9 mouse cellular contexts compared by ENCODE assay signal in the genomic region with DNA sequence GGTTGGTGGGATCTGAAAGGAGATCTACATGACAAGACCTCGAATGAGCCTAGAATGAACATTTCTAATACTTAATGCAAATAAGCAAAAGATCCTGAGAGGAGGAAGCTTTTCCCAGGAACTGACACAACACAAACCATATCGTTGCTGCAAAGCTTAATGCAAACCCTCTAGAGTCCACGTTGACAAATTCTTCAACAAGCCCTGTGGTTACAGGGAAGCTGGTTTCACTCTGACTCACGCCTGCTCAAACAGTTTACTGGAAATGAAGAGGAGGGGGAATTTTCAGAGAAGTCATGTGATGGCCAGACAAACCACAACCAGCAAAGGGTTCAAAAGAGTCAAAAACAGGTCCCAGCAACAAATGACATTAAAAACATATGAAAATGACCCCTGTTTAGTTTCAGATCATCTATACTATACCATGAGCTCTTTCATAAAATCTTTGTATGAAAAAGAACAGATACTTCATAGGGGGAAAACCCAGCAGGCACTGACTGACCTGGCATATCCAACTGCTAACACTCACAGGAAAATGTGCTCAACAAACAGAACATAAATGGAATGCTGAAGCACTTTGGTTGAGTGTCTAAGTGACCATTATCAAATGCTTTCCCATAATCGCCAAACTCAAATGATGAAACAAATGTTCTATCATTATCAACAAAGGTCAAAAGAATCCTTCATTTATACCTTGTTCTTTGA. TPM values are rescaled to one million over a fixed set of nuclear protein-coding genes. Genes with fewer than 3 reads are reported as not detected.
DNase-seq lines count a peak whose midpoint lies in the region; ATAC-seq lines count a peak whose summit lies in the region.
"Had no signal": no experiment of that assay in that cellular context is flagged by ENCODE, and none has a peak within 500 bp of the region (broad histone marks: within the 10 kb centered on the region; RNA-seq: fewer than 3 reads in every experiment).

No protein-coding gene starts in this region.

- no peaks in the 10 kb centered on the region for H3K27me3 ChIP-seq in intestine, embryonic 16.5 days (replicated peaks; ENCODE audit: control insufficient read depth, insufficient read depth, low read length)
- no peaks in the 10 kb centered on the region for H3K27me3 ChIP-seq in intestine, embryonic 15.5 days (replicated peaks)
- no peaks in the 10 kb centered on the region for H3K27me3 ChIP-seq in heart, embryonic 15.5 days
- H3K27me3 ChIP-seq in forebrain, embryonic 13.5 days = no peaks in the 10 kb centered on the region

- no peak for ATAC-seq in intestine, embryonic 16.5 days
- no peak for ATAC-seq in intestine, embryonic 15.5 days
- peak; percentile 83 for ATAC-seq in CD4-positive, CD25-positive, alpha-beta regulatory T cell, adult 4 months
- ATAC-seq in heart, embryonic 15.5 days (replicated peaks; ENCODE audit: insufficient number of reproducible peaks, insufficient read depth, low FRiP score, low read depth) = no peak
- peak; percentile 90 for ATAC-seq in megakaryocyte, adult 5-6 weeks (ENCODE audit: poor library complexity, severe bottlenecking)
- no peak for ATAC-seq in forebrain, embryonic 13.5 days

- 67% methylated on average over 5 of the region's 5 CpGs for WGBS in intestine, embryonic 16.5 days
- WGBS in intestine, embryonic 15.5 days = 47% methylated on average over 5 of the region's 5 CpGs
- 47% methylated on average over 5 of the region's 5 CpGs for WGBS in heart, embryonic 15.5 days
- WGBS in forebrain, embryonic 13.5 days = 82% methylated on average over 5 of the region's 5 CpGs

- H3K4me3 ChIP-seq in intestine, embryonic 16.5 days (ENCODE audit: low read length) = no peak overlapping the region
- no peak overlapping the region for H3K4me3 ChIP-seq in intestine, embryonic 15.5 days (replicated peaks)
- no peak overlapping the region for H3K4me3 ChIP-seq in heart, embryonic 15.5 days
- no peak overlapping the region for H3K4me3 ChIP-seq in forebrain, embryonic 13.5 days

- no peaks in the 10 kb centered on the region for H3K9me3 ChIP-seq in intestine, embryonic 16.5 days (ENCODE audit: control insufficient read depth, low read length)
- H3K9me3 ChIP-seq in intestine, embryonic 15.5 days = no peaks in the 10 kb centered on the region
- no peaks in the 10 kb centered on the region for H3K9me3 ChIP-seq in heart, embryonic 15.5 days (replicated peaks)
- H3K9me3 ChIP-seq in forebrain, embryonic 13.5 days (replicated peaks) = no peaks in the 10 kb centered on the region

- peak overlapping the region; percentile 45; the same call in 1 of the 2 replicates for H3K27ac ChIP-seq in intestine, embryonic 16.5 days (ENCODE audit: low read length)
- H3K27ac ChIP-seq in intestine, embryonic 15.5 days = no peak overlapping the region
- H3K27ac ChIP-seq in heart, embryonic 15.5 days = peak overlapping the region; percentile 26
- H3K27ac ChIP-seq in forebrain, embryonic 13.5 days = no peak overlapping the region

- no peak overlapping the region for H3K9ac ChIP-seq in intestine, embryonic 16.5 days (ENCODE audit: low read depth, low read length)
- no peak overlapping the region for H3K9ac ChIP-seq in intestine, embryonic 15.5 days
- no peak overlapping the region for H3K9ac ChIP-seq in heart, embryonic 15.5 days
- no peak overlapping the region for H3K9ac ChIP-seq in forebrain, embryonic 13.5 days

- DNase-seq in embryo, embryonic 11 days = no peak
- no peak for DNase-seq in right cerebral cortex, postnatal 25 days
- DNase-seq: cerebellum, postnatal 14 days had no signal

- no peaks in the 10 kb centered on the region for H3K36me3 ChIP-seq in intestine, embryonic 16.5 days (ENCODE audit: control insufficient read depth, insufficient read depth, low read length)
- H3K36me3 ChIP-seq in intestine, embryonic 15.5 days = no peaks in the 10 kb centered on the region
- H3K36me3 ChIP-seq in heart, embryonic 15.5 days = no peaks in the 10 kb centered on the region
- peaks cover 3% of the 10 kb centered on the region; the same call in 1 of the 2 replicates for H3K36me3 ChIP-seq in forebrain, embryonic 13.5 days (ENCODE audit: poor library complexity, severe bottlenecking)

- no peaks in the 10 kb centered on the region for H3K4me1 ChIP-seq in intestine, embryonic 16.5 days (ENCODE audit: control insufficient read depth, insufficient read depth, low read length)
- no peaks in the 10 kb centered on the region for H3K4me1 ChIP-seq in intestine, embryonic 15.5 days (replicated peaks)
- H3K4me1 ChIP-seq in heart, embryonic 15.5 days (replicated peaks) = no peaks in the 10 kb centered on the region
- H3K4me1 ChIP-seq in forebrain, embryonic 13.5 days = no peaks in the 10 kb centered on the region

- no peak overlapping the region for H3K4me2 ChIP-seq in intestine, embryonic 16.5 days (ENCODE audit: low read depth, low read length)
- H3K4me2 ChIP-seq in intestine, embryonic 15.5 days (replicated peaks) = no peak overlapping the region
- no peak overlapping the region for H3K4me2 ChIP-seq in heart, embryonic 15.5 days
- no peak overlapping the region for H3K4me2 ChIP-seq in forebrain, embryonic 13.5 days

RNA-seq across cellular contexts. Expression of a gene that starts 59.2 kb away (rescaled TPM):
- polyA plus RNA-seq in intestine, embryonic 16.5 days (2015; fragmentation: Nextera tagmentation; extraction: Ambion mirVana) = 220 and 272 TPM in 2 replicates
- polyA plus RNA-seq in intestine, embryonic 15.5 days (2015; fragmentation: Nextera tagmentation; extraction: Ambion mirVana) = 168 and 176 TPM in 2 replicates
- 100 to 1,000 TPM; 405 to 430 TPM for polyA plus RNA-seq in CD4-positive, CD25-positive, alpha-beta regulatory T cell, adult 4 months (2017; shearing (Covaris generic))
- 74.3 and 82.1 TPM in 2 replicates for polyA plus RNA-seq in heart, embryonic 15.5 days (2015; fragmentation: Nextera tagmentation; extraction: Ambion mirVana)
- total RNA-seq in megakaryocyte, adult 5-6 weeks (2015) = 172 and 215 TPM in 2 replicates
- 137 and 163 TPM in 2 replicates for total RNA-seq in megakaryocyte, adult 5-6 weeks (2017)
- polyA plus RNA-seq in forebrain, embryonic 13.5 days (2015; fragmentation: Nextera tagmentation; extraction: Ambion mirVana) = 86.8 and 91.2 TPM in 2 replicates

RNA-seq across cellular contexts. Expression of a gene that starts 59.4 kb away (rescaled TPM):
- polyA plus RNA-seq in intestine, embryonic 16.5 days (2015; fragmentation: Nextera tagmentation; extraction: Ambion mirVana) = 27.0 and 28.2 TPM in 2 replicates
- polyA plus RNA-seq in intestine, embryonic 15.5 days (2015; fragmentation: Nextera tagmentation; extraction: Ambion mirVana) = 31.0 and 33.1 TPM in 2 replicates
- 10 to 100 TPM in 1 of 2 experiments, 1 to 10 TPM in 1; 9.8 to 10.7 TPM for polyA plus RNA-seq in CD4-positive, CD25-positive, alpha-beta regulatory T cell, adult 4 months (2017; shearing (Covaris generic))
- polyA plus RNA-seq in heart, embryonic 15.5 days (2015; fragmentation: Nextera tagmentation; extraction: Ambion mirVana) = 16.1 and 18.1 TPM in 2 replicates
- 11.8 and 12.2 TPM in 2 replicates for total RNA-seq in megakaryocyte, adult 5-6 weeks (2015)
- 12.9 and 14.6 TPM in 2 replicates for total RNA-seq in megakaryocyte, adult 5-6 weeks (2017)
- 38.5 and 45.6 TPM in 2 replicates for polyA plus RNA-seq in forebrain, embryonic 13.5 days (2015; fragmentation: Nextera tagmentation; extraction: Ambion mirVana)

Comparison
In these comparisons a context has a peak if more than half of its experiments do, and no peak if none do; other contexts are left out.
1. H3K27ac ChIP-seq: peak in intestine, embryonic 16.5 days (single experiment) and heart, embryonic 15.5 days (single experiment); none in intestine, embryonic 15.5 days (single experiment) and forebrain, embryonic 13.5 days (single experiment).
2. ATAC-seq: peak in CD4-positive, CD25-positive, alpha-beta regulatory T cell, adult 4 months (single experiment) and megakaryocyte, adult 5-6 weeks (single experiment); none in intestine, embryonic 16.5 days (single experiment), intestine, embryonic 15.5 days (single experiment), heart, embryonic 15.5 days (single experiment) and forebrain, embryonic 13.5 days (single experiment).